Mouse (Mus musculus): ENCODE measurements around the gene Tenm4. TPM values are rescaled to one million over a fixed set of nuclear protein-coding genes. Genes with fewer than 3 reads are reported as not detected.

The Tenm4 gene
- polyA plus RNA-seq, 1 experiment from 2014 or later = 41.4 TPM

- Histone ChIP-seq H3K36me3 (ENCODE audit: control insufficient read depth, insufficient read depth, low read length) (no peaks in the 10 kb centered on the region), H3K27ac (ENCODE audit: low read length) (no peak overlapping the region), H3K4me1 (ENCODE audit: control insufficient read depth, insufficient read depth, low read length) (no peaks in the 10 kb centered on the region), H3K9me3 (replicated peaks; ENCODE audit: control insufficient read depth, low read length, poor library complexity, severe bottlenecking) (no peaks in the 10 kb centered on the region), H3K9ac (ENCODE audit: low read depth, low read length) (no peak overlapping the region), H3K4me3 (ENCODE audit: low read depth, low read length) (no peak overlapping the region), H3K4me2 (ENCODE audit: low read length) (no peak overlapping the region), H3K27me3 (ENCODE audit: control insufficient read depth, insufficient read depth, low read depth, low read length) (no peaks in the 10 kb centered on the region)
- no peak for ATAC-seq
- 36% methylated on average over 10 of the region's 10 CpGs for WGBS
These were observed 359.8 kb downstream of the Tenm4 start for GRCm38 (mm10) chr7:96530571-96531426.

- whole genome bisulfite sequencing = 50% methylated on average over 5 of the region's 5 CpGs
- no peaks in the 10 kb centered on the region for H3K9me3 ChIP-seq (replicated peaks; ENCODE audit: control insufficient read depth, low read length, poor library complexity, severe bottlenecking)
- no peaks in the 10 kb centered on the region for H3K27me3 ChIP-seq (ENCODE audit: control insufficient read depth, insufficient read depth, low read depth, low read length)
- H3K27ac ChIP-seq (ENCODE audit: low read length) = no peak overlapping the region
- no peak for ATAC-seq
- H3K9ac ChIP-seq (ENCODE audit: low read depth, low read length) = no peak overlapping the region
- 0 out of 2 replicates have a peak, but pooled peaks cover 5% of the 10 kb centered on the region for H3K4me1 ChIP-seq (ENCODE audit: control insufficient read depth, insufficient read depth, low read length)
- H3K36me3 ChIP-seq (ENCODE audit: control insufficient read depth, insufficient read depth, low read length) = no peaks in the 10 kb centered on the region
- no peak overlapping the region for H3K4me2 ChIP-seq (ENCODE audit: low read length)
- no peak overlapping the region for H3K4me3 ChIP-seq (ENCODE audit: low read depth, low read length)
These were observed 361.1 kb downstream of the Tenm4 start for GRCm38 (mm10) chr7:96531954-96532737.

GRCm38 (mm10) chr7:96532804-96533400 is 361.9 kb downstream of the Tenm4 start:
- H3K9me3 ChIP-seq (replicated peaks; ENCODE audit: control insufficient read depth, low read length, poor library complexity, severe bottlenecking) = no peaks in the 10 kb centered on the region
- H3K9ac ChIP-seq (ENCODE audit: low read depth, low read length) = no peak overlapping the region
- H3K27me3 ChIP-seq (ENCODE audit: control insufficient read depth, insufficient read depth, low read depth, low read length) = no peaks in the 10 kb centered on the region
- H3K4me3 ChIP-seq (ENCODE audit: low read depth, low read length) = no peak overlapping the region
- no peak for ATAC-seq
- H3K36me3 ChIP-seq (ENCODE audit: control insufficient read depth, insufficient read depth, low read length) = no peaks in the 10 kb centered on the region
- no peak overlapping the region for H3K4me2 ChIP-seq (ENCODE audit: low read length)
- no peak overlapping the region for H3K27ac ChIP-seq (ENCODE audit: low read length)
- WGBS = 80% methylated on average over 5 of the region's 5 CpGs
- 0 out of 2 replicates have a peak, but pooled peaks cover 5% of the 10 kb centered on the region for H3K4me1 ChIP-seq (ENCODE audit: control insufficient read depth, insufficient read depth, low read length)

- Histone ChIP-seq H3K9me3 (replicated peaks; ENCODE audit: control insufficient read depth, low read length, poor library complexity, severe bottlenecking) (no peaks in the 10 kb centered on the region), H3K27me3 (ENCODE audit: control insufficient read depth, insufficient read depth, low read depth, low read length) (no peaks in the 10 kb centered on the region), H3K36me3 (ENCODE audit: control insufficient read depth, insufficient read depth, low read length) (no peaks in the 10 kb centered on the region), H3K4me1 (ENCODE audit: control insufficient read depth, insufficient read depth, low read length) (0 out of 2 replicates have a peak, but pooled peaks cover 5% of the 10 kb centered on the region), H3K9ac (ENCODE audit: low read depth, low read length) (no peak overlapping the region), H3K27ac (ENCODE audit: low read length) (no peak overlapping the region), H3K4me3 (ENCODE audit: low read depth, low read length) (no peak overlapping the region), H3K4me2 (ENCODE audit: low read length) (no peak overlapping the region)
- no peak for ATAC-seq
- WGBS = 46% methylated on average over 9 of the region's 9 CpGs
These were observed 365.4 kb downstream of the Tenm4 start for GRCm38 (mm10) chr7:96536313-96536880.

- Histone ChIP-seq H3K9me3 (replicated peaks; ENCODE audit: control insufficient read depth, low read length, poor library complexity, severe bottlenecking) (no peaks in the 10 kb centered on the region), H3K4me3 (ENCODE audit: low read depth, low read length) (no peak overlapping the region), H3K9ac (ENCODE audit: low read depth, low read length) (no peak overlapping the region), H3K27ac (ENCODE audit: low read length) (no peak overlapping the region), H3K4me2 (ENCODE audit: low read length) (no peak overlapping the region), H3K36me3 (ENCODE audit: control insufficient read depth, insufficient read depth, low read length) (no peaks in the 10 kb centered on the region), H3K27me3 (ENCODE audit: control insufficient read depth, insufficient read depth, low read depth, low read length) (no peaks in the 10 kb centered on the region), H3K4me1 (ENCODE audit: control insufficient read depth, insufficient read depth, low read length) (0 out of 2 replicates have a peak, but pooled peaks cover 5% of the 10 kb centered on the region)
- no peak for ATAC-seq
- 74% methylated on average over 4 of the region's 4 CpGs for WGBS
These were observed 368.4 kb downstream of the Tenm4 start for GRCm38 (mm10) chr7:96539248-96540034.

- H3K27ac ChIP-seq (ENCODE audit: low read length) = no peak overlapping the region
- 74% methylated on average over 7 of the region's 7 CpGs for WGBS
- 0 out of 2 replicates have a peak, but pooled peaks cover 5% of the 10 kb centered on the region for H3K4me1 ChIP-seq (ENCODE audit: control insufficient read depth, insufficient read depth, low read length)
- no peak overlapping the region for H3K4me2 ChIP-seq (ENCODE audit: low read length)
- H3K9ac ChIP-seq (ENCODE audit: low read depth, low read length) = no peak overlapping the region
- ATAC-seq = no peak
- H3K9me3 ChIP-seq (replicated peaks; ENCODE audit: control insufficient read depth, low read length, poor library complexity, severe bottlenecking) = no peaks in the 10 kb centered on the region
- H3K27me3 ChIP-seq (ENCODE audit: control insufficient read depth, insufficient read depth, low read depth, low read length) = no peaks in the 10 kb centered on the region
- H3K4me3 ChIP-seq (ENCODE audit: low read depth, low read length) = no peak overlapping the region
- no peaks in the 10 kb centered on the region for H3K36me3 ChIP-seq (ENCODE audit: control insufficient read depth, insufficient read depth, low read length)
These were observed 369.5 kb downstream of the Tenm4 start for GRCm38 (mm10) chr7:96540458-96541096.

- Histone ChIP-seq H3K9ac (ENCODE audit: low read depth, low read length) (no peak overlapping the region), H3K4me3 (ENCODE audit: low read depth, low read length) (no peak overlapping the region), H3K27me3 (ENCODE audit: control insufficient read depth, insufficient read depth, low read depth, low read length) (no peaks in the 10 kb centered on the region), H3K36me3 (ENCODE audit: control insufficient read depth, insufficient read depth, low read length) (0 out of 2 replicates have a peak, but pooled peaks cover 2% of the 10 kb centered on the region), H3K27ac (ENCODE audit: low read length) (no peak overlapping the region), H3K4me2 (ENCODE audit: low read length) (no peak overlapping the region), H3K9me3 (replicated peaks; ENCODE audit: control insufficient read depth, low read length, poor library complexity, severe bottlenecking) (no peaks in the 10 kb centered on the region), H3K4me1 (ENCODE audit: control insufficient read depth, insufficient read depth, low read length) (no peaks in the 10 kb centered on the region)
- ATAC-seq = no peak
- WGBS = 74% methylated on average over 5 of the region's 5 CpGs
These were observed 374.9 kb downstream of the Tenm4 start for GRCm38 (mm10) chr7:96545979-96546378.

- Histone ChIP-seq H3K27me3 (ENCODE audit: control insufficient read depth, insufficient read depth, low read depth, low read length) (no peaks in the 10 kb centered on the region), H3K4me1 (ENCODE audit: control insufficient read depth, insufficient read depth, low read length) (peaks cover 13% of the 10 kb centered on the region; the same call in 1 of the 2 replicates), H3K27ac (ENCODE audit: low read length) (no peak overlapping the region), H3K9me3 (replicated peaks; ENCODE audit: control insufficient read depth, low read length, poor library complexity, severe bottlenecking) (no peaks in the 10 kb centered on the region), H3K36me3 (ENCODE audit: control insufficient read depth, insufficient read depth, low read length) (0 out of 2 replicates have a peak, but pooled peaks cover 2% of the 10 kb centered on the region), H3K4me2 (ENCODE audit: low read length) (no peak overlapping the region), H3K9ac (ENCODE audit: low read depth, low read length) (no peak overlapping the region), H3K4me3 (ENCODE audit: low read depth, low read length) (no peak overlapping the region)
- no peak for ATAC-seq
- whole genome bisulfite sequencing = 81% methylated on average over 4 of the region's 4 CpGs
These were observed 380.8 kb downstream of the Tenm4 start for GRCm38 (mm10) chr7:96551809-96552208.
